In the genomic region with DNA sequence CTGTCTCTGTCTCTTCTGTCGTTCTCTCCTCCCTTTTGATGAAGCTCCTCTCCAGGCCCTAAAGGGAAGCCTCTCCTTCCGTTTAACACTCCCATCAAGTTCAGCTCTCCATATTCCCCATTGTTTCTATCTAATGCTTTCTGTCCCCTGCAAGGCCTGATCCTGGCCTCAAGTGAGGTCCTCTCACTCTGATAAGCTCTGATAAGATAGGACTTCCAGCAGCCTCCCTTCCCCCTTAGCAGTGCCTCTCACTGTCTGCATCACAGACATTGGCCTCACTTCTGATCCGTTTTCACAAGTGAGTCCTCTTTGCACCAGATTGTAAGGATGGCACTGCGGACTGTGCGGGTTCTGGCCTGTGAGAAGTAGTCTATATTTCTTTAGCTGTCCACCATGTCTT, we compare ENCODE assay signal across 23 mouse cellular contexts.
DNase-seq lines count a peak whose midpoint lies in the region; ATAC-seq lines count a peak whose summit lies in the region.
"Had no signal": no experiment of that assay in that cellular context is flagged by ENCODE, and none has a peak within 500 bp of the region (broad histone marks: within the 10 kb centered on the region; RNA-seq: fewer than 3 reads in every experiment).

No protein-coding gene starts in this region.

- 50% methylated on average over 5 of the region's 5 CpGs for whole genome bisulfite sequencing in liver, embryonic 13.5 days (ENCODE audit: insufficient replicate concordance)
- WGBS in liver, embryonic 16.5 days (ENCODE audit: insufficient replicate concordance) = 47% methylated on average over 5 of the region's 5 CpGs
- WGBS in limb, embryonic 10.5 days = 91% methylated on average over 5 of the region's 5 CpGs

- H3K4me2 ChIP-seq in liver, embryonic 13.5 days = peak overlapping the region; percentile 33
- H3K4me2 ChIP-seq in liver, embryonic 16.5 days (ENCODE audit: low read depth, low read length) = peak overlapping the region; percentile 1; the same call in 1 of the 2 replicates
- H3K4me2 ChIP-seq: embryonic facial prominence, embryonic 13.5 days; forebrain, embryonic 12.5 days; forebrain, embryonic 15.5 days; hindbrain, embryonic 12.5 days; hindbrain, embryonic 15.5 days had no signal

- no peaks in the 10 kb centered on the region for H3K9me3 ChIP-seq in liver, embryonic 13.5 days (replicated peaks)
- no peaks in the 10 kb centered on the region for H3K9me3 ChIP-seq in liver, embryonic 16.5 days (replicated peaks; ENCODE audit: control insufficient read depth, low read length)
- no peaks in the 10 kb centered on the region for H3K9me3 ChIP-seq in limb, embryonic 10.5 days (replicated peaks)
- H3K9me3 ChIP-seq: embryonic facial prominence, embryonic 10.5 days; embryonic facial prominence, embryonic 13.5 days; forebrain, embryonic 12.5 days; forebrain, embryonic 15.5 days; heart, embryonic 10.5 days; hindbrain, embryonic 12.5 days; hindbrain, embryonic 15.5 days had no signal

- H3K36me3 ChIP-seq in liver, embryonic 13.5 days = no peaks in the 10 kb centered on the region
- H3K36me3 ChIP-seq in liver, embryonic 16.5 days (ENCODE audit: control insufficient read depth, insufficient read depth) = no peaks in the 10 kb centered on the region
- H3K36me3 ChIP-seq in limb, embryonic 10.5 days = no peaks in the 10 kb centered on the region
- H3K36me3 ChIP-seq: embryonic facial prominence, embryonic 10.5 days; embryonic facial prominence, embryonic 13.5 days; forebrain, embryonic 12.5 days; forebrain, embryonic 15.5 days; heart, embryonic 10.5 days; hindbrain, embryonic 12.5 days; hindbrain, embryonic 15.5 days had no signal

- no peaks in the 10 kb centered on the region for H3K27me3 ChIP-seq in liver, embryonic 13.5 days
- no peaks in the 10 kb centered on the region for H3K27me3 ChIP-seq in liver, embryonic 16.5 days (ENCODE audit: control insufficient read depth, insufficient read depth, low read depth, low read length)
- no peaks in the 10 kb centered on the region for H3K27me3 ChIP-seq in limb, embryonic 10.5 days (ENCODE audit: low read depth, poor library complexity, severe bottlenecking)
- H3K27me3 ChIP-seq: embryonic facial prominence, embryonic 13.5 days; forebrain, embryonic 12.5 days; forebrain, embryonic 15.5 days; hindbrain, embryonic 12.5 days; hindbrain, embryonic 15.5 days had no signal

- peak; percentile 10 for DNase-seq in c-Kit-positive CD71-positive TER-119-negative erythroid progenitor cells, embryonic 14.5 days (ENCODE audit: low read depth)
- DNase-seq in c-Kit-positive CD71-positive TER-119-positive erythroid progenitor cells, embryonic 14.5 days (ENCODE audit: low spot score) = peak; percentile 26
- peak; percentile 22 for DNase-seq in liver, embryonic 13.5 days
- no peak for DNase-seq in limb, embryonic 10.5 days (ENCODE audit: low spot score)
- no peak for DNase-seq in thymus, postnatal 10 days (ENCODE audit: low spot score in 2 of 2)
- DNase-seq: adrenal gland, adult 2 months; adrenal gland, postnatal 14 days; cerebellum, adult 11 months; cerebellum, adult 2 months; cerebellum, adult 9-11 months; cerebellum, postnatal 25 days; gastrocnemius, postnatal 25 days; heart, adult 2 months had no signal

- H3K27ac ChIP-seq in liver, embryonic 13.5 days = no peak overlapping the region
- H3K27ac ChIP-seq in liver, embryonic 16.5 days (ENCODE audit: low read length) = no peak overlapping the region
- no peak overlapping the region for H3K27ac ChIP-seq in limb, embryonic 10.5 days
- H3K27ac ChIP-seq: embryonic facial prominence, embryonic 10.5 days; embryonic facial prominence, embryonic 13.5 days; forebrain, embryonic 12.5 days; forebrain, embryonic 15.5 days; heart, adult 2 months; heart, embryonic 10.5 days; hindbrain, embryonic 12.5 days; hindbrain, embryonic 15.5 days had no signal

- no peak overlapping the region for H3K4me3 ChIP-seq in liver, embryonic 13.5 days (replicated peaks)
- no peak overlapping the region for H3K4me3 ChIP-seq in liver, embryonic 16.5 days (ENCODE audit: low read depth, low read length)
- H3K4me3 ChIP-seq in limb, embryonic 10.5 days = no peak overlapping the region
- H3K4me3 ChIP-seq: embryonic facial prominence, embryonic 10.5 days; embryonic facial prominence, embryonic 13.5 days; erythroblast, embryonic 14.5 days; forebrain, embryonic 12.5 days; forebrain, embryonic 15.5 days; heart, adult 2 months; heart, embryonic 10.5 days; hindbrain, embryonic 12.5 days; hindbrain, embryonic 15.5 days had no signal

- ATAC-seq in liver, embryonic 13.5 days (ENCODE audit: low read depth) = peak; percentile 81
- ATAC-seq in liver, embryonic 16.5 days (ENCODE audit: low read depth) = peak; percentile 58
- ATAC-seq: CD4-positive, CD25-positive, alpha-beta regulatory T cell, adult 4 months; forebrain, embryonic 15.5 days had no signal

- 0 out of 2 replicates have a peak overlapping the region, but pooled peaks have one; percentile 35 for H3K9ac ChIP-seq in liver, embryonic 13.5 days
- no peak overlapping the region for H3K9ac ChIP-seq in liver, embryonic 16.5 days (ENCODE audit: low read depth, low read length)
- H3K9ac ChIP-seq: embryonic facial prominence, embryonic 13.5 days; forebrain, embryonic 12.5 days; forebrain, embryonic 15.5 days; hindbrain, embryonic 12.5 days; hindbrain, embryonic 15.5 days had no signal

- H3K4me1 ChIP-seq in liver, embryonic 13.5 days (replicated peaks) = peaks cover 25% of the 10 kb centered on the region
- peaks cover 15% of the 10 kb centered on the region for H3K4me1 ChIP-seq in liver, embryonic 16.5 days (ENCODE audit: control insufficient read depth, low read depth, low read length)
- peaks cover 10% of the 10 kb centered on the region; the same call in 1 of the 2 replicates for H3K4me1 ChIP-seq in limb, embryonic 10.5 days
- H3K4me1 ChIP-seq: embryonic facial prominence, embryonic 13.5 days; forebrain, embryonic 12.5 days; forebrain, embryonic 15.5 days; hindbrain, embryonic 12.5 days; hindbrain, embryonic 15.5 days had no signal

Comparison
In these comparisons a context has a peak if more than half of its experiments do, and no peak if none do; other contexts are left out.
1. DNase-seq: peak in c-Kit-positive CD71-positive TER-119-negative erythroid progenitor cells, embryonic 14.5 days (single experiment), c-Kit-positive CD71-positive TER-119-positive erythroid progenitor cells, embryonic 14.5 days (single experiment) and liver, embryonic 13.5 days (single experiment); none in limb, embryonic 10.5 days (single experiment) and thymus, postnatal 10 days (0 of 2).